Mouse (Mus musculus) megakaryocyte, embryonic 14.5 days (primary cell): ENCODE data around the gene Hoxb2.

ENCODE experiments used
- FLI1 ChIP-seq: IDR thresholded peaks from 2 replicates; pipeline ENCODE4 v1.6.1; 2012; ENCODE audit warnings: low read length, inconsistent platforms, mixed read lengths
- GATA1 ChIP-seq: IDR thresholded peaks from 3 replicates; pipeline ENCODE4 v1.6.1; 2012; ENCODE audit warnings: mixed read lengths, low read length, inconsistent platforms, borderline replicate concordance

DNA sequence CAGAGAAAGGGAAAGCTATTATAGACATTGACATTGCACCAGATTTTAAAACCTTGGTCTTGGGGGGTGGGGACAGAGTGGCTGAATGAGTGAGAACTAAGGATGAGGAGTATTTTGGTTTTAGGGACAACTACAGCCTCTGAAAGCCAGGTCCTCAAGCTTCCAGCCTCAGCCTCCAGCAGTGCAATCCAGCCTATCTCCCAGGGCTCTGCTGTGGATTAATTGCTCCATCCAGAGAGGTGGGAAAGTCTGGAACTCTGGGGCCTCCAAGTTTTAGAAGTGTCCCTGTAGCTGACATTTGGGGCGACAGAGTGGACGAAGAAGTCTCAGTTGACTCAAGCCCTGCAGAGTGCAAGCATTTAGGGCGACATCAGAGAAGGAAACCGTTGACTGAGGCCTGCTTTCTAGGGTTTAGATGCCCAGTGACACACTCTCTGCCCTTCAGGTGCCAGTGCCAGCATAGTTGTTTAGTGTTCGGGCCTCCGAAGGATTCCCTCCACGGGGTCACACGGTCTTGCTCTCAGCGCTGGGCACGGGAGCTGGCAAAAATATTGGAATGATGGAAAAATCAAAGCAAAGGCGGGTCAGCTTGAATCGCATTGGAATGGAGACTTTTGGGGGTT is 36.4 kb upstream of the Hoxb2 start:
- no peak for TF ChIP-seq GATA1
- TF ChIP-seq FLI1: no peak
